Mouse (Mus musculus) intestine, embryonic 14.5 days (tissue): ENCODE results near the gene Gm42372. TPM values are rescaled to one million over a fixed set of nuclear protein-coding genes. Genes with fewer than 3 reads are reported as not detected.

ENCODE experiments used
- ATAC-seq: fragments of 200-750 bp; cut with Nextera tagmentation; replicated peaks from 2 replicates; pipeline ENCODE4 v1.8.0; 2017; ENCODE audit warnings: low read depth, moderate number of reproducible peaks, moderate TSS enrichment, moderate library complexity; ENCODE audit not compliant: low FRiP score, low TSS enrichment
- DNase-seq: peaks from one replicate; pipeline ENCODE4 v3.0.0-alpha.2; 2018; ENCODE audit warnings: low spot score
- H3K27ac ChIP-seq: fragments of 300-500 bp; sonication (generic); 2 replicates; pipeline ENCODE4 v1.5.1; 2014; ENCODE audit warnings: low read depth, mild to moderate bottlenecking, control low read depth
- H3K27me3 ChIP-seq: fragments of 300-500 bp; sonication (generic); replicated peaks from 2 replicates; pipeline ENCODE4 v1.6.1; 2014; ENCODE audit warnings: low read length, control low read depth; ENCODE audit not compliant: control insufficient read depth, insufficient read depth
- H3K36me3 ChIP-seq: fragments of 300-500 bp; sonication (generic); 2 replicates; pipeline ENCODE4 v1.6.1; 2014; ENCODE audit warnings: low read length, control low read depth; ENCODE audit not compliant: control insufficient read depth, insufficient read depth
- H3K4me1 ChIP-seq: fragments of 300-500 bp; sonication (generic); replicated peaks from 2 replicates; pipeline ENCODE4 v1.6.1; 2014; ENCODE audit warnings: low read length, control low read depth, mixed read lengths; ENCODE audit not compliant: control insufficient read depth, insufficient read depth
- H3K4me2 ChIP-seq: fragments of 300-500 bp; sonication (generic); 2 replicates; pipeline ENCODE4 v1.6.1; 2014; ENCODE audit warnings: low read length
- H3K4me3 ChIP-seq: fragments of 300-500 bp; sonication (generic); 2 replicates; pipeline ENCODE4 v1.5.1; 2014; ENCODE audit warnings: low read depth, low read length, control low read depth, mixed read lengths
- H3K9ac ChIP-seq: fragments of 300-500 bp; sonication (generic); 2 replicates; pipeline ENCODE4 v1.6.1; 2014; ENCODE audit warnings: mild to moderate bottlenecking, low read length
- H3K9me3 ChIP-seq: fragments of 300-500 bp; sonication (generic); 2 replicates; pipeline ENCODE4 v1.6.1; 2016; ENCODE audit warnings: low read length, control low read depth; ENCODE audit not compliant: control insufficient read depth
- WGBS: fragments of 180-500 bp; shearing (Covaris S2); extraction: QIAGEN DNeasy Blood & Tissue Kit; methylation state at CpG from one replicate; pipeline ENCODE4 v1.1.7; 2014; 5-methylcytosine and 5-hydroxymethylcytosine counted together
- polyA plus RNA-seq: library from polyadenylated mRNA; unstranded; fragments of >200 nt; fragmentation: Nextera tagmentation; extraction: Ambion mirVana; gene quantifications from 2 replicates; pipeline ENCODE4 v1.2.1, GENCODE M21; 2014

Gm42372 gene
- polyA plus RNA-seq, 1 experiment from 2014 or later, result 0.51 TPM

DNA sequence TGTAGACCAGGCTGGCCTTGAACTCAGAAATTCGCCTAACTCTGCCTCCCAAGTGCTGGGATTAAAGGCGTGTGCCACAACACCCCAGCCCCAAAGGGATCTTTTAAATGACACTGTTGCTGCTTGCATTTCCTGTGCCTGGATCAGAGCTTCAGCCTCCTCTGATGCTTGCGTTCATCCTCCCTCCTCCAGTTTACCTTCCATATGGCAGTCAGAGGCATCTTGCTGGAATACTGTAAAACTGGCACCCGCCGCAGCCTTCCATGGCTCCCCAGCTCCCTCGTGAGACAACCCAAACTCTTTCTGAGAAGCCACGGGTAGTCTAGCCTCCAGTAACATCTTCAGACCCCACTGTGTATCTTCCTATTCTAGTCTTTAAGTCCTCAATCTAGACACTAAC lies 46.0 kb downstream of the Gm42372 start:
- DNase-seq (no peak), ATAC-seq (no peak)
- Histone ChIP-seq H3K4me1 (peaks cover 25% of the 10 kb centered on the region), H3K27me3 (no peaks in the 10 kb centered on the region), H3K9me3 (no peaks in the 10 kb centered on the region), H3K4me3 (no peak overlapping the region), H3K27ac (no peak overlapping the region), H3K36me3 (peaks cover 41% of the 10 kb centered on the region), H3K4me2 (no peak overlapping the region), H3K9ac (no peak overlapping the region)
- 73% methylated on average over 7 of the region's 7 CpGs for WGBS

GRCm38 (mm10) chr7:17030239-17030638 lies 47.4 kb downstream of the Gm42372 start:
- H3K27me3 ChIP-seq, result no peaks in the 10 kb centered on the region
- H3K4me3 ChIP-seq, result no peak overlapping the region
- DNase-seq (no peak), ATAC-seq (no peak)
- H3K4me2 ChIP-seq, result no peak overlapping the region
- H3K9ac ChIP-seq, result no peak overlapping the region
- H3K27ac ChIP-seq, result no peak overlapping the region
- peaks cover 21% of the 10 kb centered on the region for H3K4me1 ChIP-seq
- no peaks in the 10 kb centered on the region for H3K9me3 ChIP-seq
- peaks cover 46% of the 10 kb centered on the region for H3K36me3 ChIP-seq
- 66% methylated on average over 7 of the region's 7 CpGs for WGBS

Other genes starting within 250 kb of the Gm42372 start
- 255 and 270 TPM in 2 replicates for gene Ap2s1, start 244.7 kb upstream of the Gm42372 start, polyA plus RNA-seq
- gene Slc1a5, start 201.7 kb upstream of the Gm42372 start, polyA plus RNA-seq, result 41.5 and 43.9 TPM in 2 replicates
- 107 and 111 TPM in 2 replicates for gene Strn4, start 167.2 kb upstream of the Gm42372 start, polyA plus RNA-seq
- gene Fkrp, start 166.4 kb upstream of the Gm42372 start, polyA plus RNA-seq, result 27.5 and 28.3 TPM in 2 replicates
- 12.0 and 12.8 TPM in 2 replicates for gene Prkd2, start 140.2 kb upstream of the Gm42372 start, polyA plus RNA-seq
- gene Dact3, start 107.8 kb upstream of the Gm42372 start, polyA plus RNA-seq, result 5.3 and 5.5 TPM in 2 replicates
- gene Gng8, start 91.3 kb upstream of the Gm42372 start, polyA plus RNA-seq, result 12.5 and 13.9 TPM in 2 replicates
- 2.2 and 2.3 TPM in 2 replicates for gene Ptgir, start 76.6 kb upstream of the Gm42372 start, polyA plus RNA-seq
- gene Calm3, start 59.0 kb upstream of the Gm42372 start, polyA plus RNA-seq, result 184 and 190 TPM in 2 replicates
- gene Pnmal2, start 38.4 kb upstream of the Gm42372 start, polyA plus RNA-seq, result 4.1 and 5.3 TPM in 2 replicates
- 3.7 and 4.1 TPM in 2 replicates for gene Pnmal1, start 23.4 kb upstream of the Gm42372 start, polyA plus RNA-seq
- gene Ccdc8, start 9.6 kb downstream of the Gm42372 start, polyA plus RNA-seq, result 24.1 and 26.0 TPM in 2 replicates
- gene Ppp5c, start 44.8 kb downstream of the Gm42372 start, polyA plus RNA-seq, result 101 and 103 TPM in 2 replicates
- gene Hif3a, start 79.3 kb downstream of the Gm42372 start, polyA plus RNA-seq, result 55.8 and 58.2 TPM in 2 replicates
- 0.11 and 0.36 TPM in 2 replicates for gene Psg16, start 91.0 kb downstream of the Gm42372 start, polyA plus RNA-seq
- not detected in 2 replicates for gene Ceacam3, start 167.2 kb downstream of the Gm42372 start, polyA plus RNA-seq
- gene Psg29, start 220.4 kb downstream of the Gm42372 start, polyA plus RNA-seq, result not detected in 2 replicates